Mouse (Mus musculus): ENCODE results near the gene Kansl3. TPM values are rescaled to one million over a fixed set of nuclear protein-coding genes. Genes with fewer than 3 reads are reported as not detected.

Kansl3 gene
- polyA plus RNA-seq, 1 experiment from 2014 or later, result 45.1 TPM

GRCm38 (mm10) chr1:36302273-36302672 lies 66.7 kb downstream of the Kansl3 start:
- H3K9me3 ChIP-seq (ENCODE audit: control insufficient read depth, low read depth, low read length), result no peaks in the 10 kb centered on the region
- no peak overlapping the region for H3K4me2 ChIP-seq (replicated peaks; ENCODE audit: low read depth, low read length)
- no peak overlapping the region for H3K9ac ChIP-seq (replicated peaks; ENCODE audit: low read depth, low read length)
- 88% methylated on average over 8 of the region's 8 CpGs for WGBS
- H3K4me1 ChIP-seq (ENCODE audit: control insufficient read depth, insufficient read depth, low read length), result peaks cover 3% of the 10 kb centered on the region; the same call in 1 of the 2 replicates
- H3K27ac ChIP-seq (ENCODE audit: low read length), result no peak overlapping the region
- no peak overlapping the region for H3K4me3 ChIP-seq (ENCODE audit: low read depth, low read length)
- 0 out of 2 replicates have a peak, but pooled peaks cover 5% of the 10 kb centered on the region for H3K27me3 ChIP-seq (ENCODE audit: control insufficient read depth, insufficient read depth, low read length)
- ATAC-seq (ENCODE audit: insufficient number of reproducible peaks, insufficient read depth, low FRiP score, low read depth), result no peak
- no peaks in the 10 kb centered on the region for H3K36me3 ChIP-seq (ENCODE audit: control insufficient read depth, insufficient read depth, low read length)

- Histone ChIP-seq H3K9me3 (ENCODE audit: control insufficient read depth, low read depth, low read length) (no peaks in the 10 kb centered on the region), H3K9ac (replicated peaks; ENCODE audit: low read depth, low read length) (no peak overlapping the region), H3K4me1 (ENCODE audit: control insufficient read depth, insufficient read depth, low read length) (peaks cover 3% of the 10 kb centered on the region; the same call in 1 of the 2 replicates), H3K4me3 (ENCODE audit: low read depth, low read length) (no peak overlapping the region), H3K27me3 (ENCODE audit: control insufficient read depth, insufficient read depth, low read length) (0 out of 2 replicates have a peak, but pooled peaks cover 5% of the 10 kb centered on the region), H3K36me3 (ENCODE audit: control insufficient read depth, insufficient read depth, low read length) (no peaks in the 10 kb centered on the region), H3K27ac (ENCODE audit: low read length) (no peak overlapping the region), H3K4me2 (replicated peaks; ENCODE audit: low read depth, low read length) (no peak overlapping the region)
- ATAC-seq (ENCODE audit: insufficient number of reproducible peaks, insufficient read depth, low FRiP score, low read depth), result no peak
- WGBS, result 86% methylated on average over 6 of the region's 6 CpGs
These were observed 68.5 kb downstream of the Kansl3 start for GRCm38 (mm10) chr1:36300486-36300885.

- H3K4me3 ChIP-seq (ENCODE audit: low read depth, low read length), result no peak overlapping the region
- H3K36me3 ChIP-seq (ENCODE audit: control insufficient read depth, insufficient read depth, low read length), result no peaks in the 10 kb centered on the region
- H3K9me3 ChIP-seq (ENCODE audit: control insufficient read depth, low read depth, low read length), result no peaks in the 10 kb centered on the region
- H3K27me3 ChIP-seq (ENCODE audit: control insufficient read depth, insufficient read depth, low read length), result 0 out of 2 replicates have a peak, but pooled peaks cover 5% of the 10 kb centered on the region
- no peak overlapping the region for H3K4me2 ChIP-seq (replicated peaks; ENCODE audit: low read depth, low read length)
- H3K4me1 ChIP-seq (ENCODE audit: control insufficient read depth, insufficient read depth, low read length), result peaks cover 3% of the 10 kb centered on the region; the same call in 1 of the 2 replicates
- ATAC-seq (ENCODE audit: insufficient number of reproducible peaks, insufficient read depth, low FRiP score, low read depth), result no peak
- 48% methylated on average over 2 of the region's 2 CpGs for WGBS
- H3K27ac ChIP-seq (ENCODE audit: low read length), result no peak overlapping the region
- H3K9ac ChIP-seq (replicated peaks; ENCODE audit: low read depth, low read length), result no peak overlapping the region
These were observed 69.3 kb downstream of the Kansl3 start for GRCm38 (mm10) chr1:36299676-36300075.

GRCm38 (mm10) chr1:36299126-36299525 lies 69.9 kb downstream of the Kansl3 start:
- 41% methylated on average over 13 of the region's 13 CpGs for WGBS
- H3K4me3 ChIP-seq (ENCODE audit: low read depth, low read length), result no peak overlapping the region
- ATAC-seq (ENCODE audit: insufficient number of reproducible peaks, insufficient read depth, low FRiP score, low read depth), result no peak

GRCm38 (mm10) chr1:36298107-36298506 lies 70.9 kb downstream of the Kansl3 start:
- peaks cover 2% of the 10 kb centered on the region; the same call in 1 of the 2 replicates for H3K4me1 ChIP-seq (ENCODE audit: control insufficient read depth, insufficient read depth, low read length)
- no peak overlapping the region for H3K9ac ChIP-seq (replicated peaks; ENCODE audit: low read depth, low read length)
- no peak overlapping the region for H3K4me2 ChIP-seq (replicated peaks; ENCODE audit: low read depth, low read length)
- no peak for ATAC-seq (ENCODE audit: insufficient number of reproducible peaks, insufficient read depth, low FRiP score, low read depth)
- no peaks in the 10 kb centered on the region for H3K9me3 ChIP-seq (ENCODE audit: control insufficient read depth, low read depth, low read length)
- H3K36me3 ChIP-seq (ENCODE audit: control insufficient read depth, insufficient read depth, low read length), result no peaks in the 10 kb centered on the region
- H3K4me3 ChIP-seq (ENCODE audit: low read depth, low read length), result no peak overlapping the region
- no peak overlapping the region for H3K27ac ChIP-seq (ENCODE audit: low read length)
- 73% methylated on average over 4 of the region's 4 CpGs for WGBS
- H3K27me3 ChIP-seq (ENCODE audit: control insufficient read depth, insufficient read depth, low read length), result 0 out of 2 replicates have a peak, but pooled peaks cover 2% of the 10 kb centered on the region

More at GRCm38 (mm10) chr1:36299126-36299525, 69.9 kb downstream of the Kansl3 start:
- Histone ChIP-seq H3K4me2 (replicated peaks; ENCODE audit: low read depth, low read length) (no peak overlapping the region), H3K36me3 (ENCODE audit: control insufficient read depth, insufficient read depth, low read length) (no peaks in the 10 kb centered on the region), H3K4me1 (ENCODE audit: control insufficient read depth, insufficient read depth, low read length) (peaks cover 3% of the 10 kb centered on the region; the same call in 1 of the 2 replicates), H3K9ac (replicated peaks; ENCODE audit: low read depth, low read length) (no peak overlapping the region), H3K27ac (ENCODE audit: low read length) (no peak overlapping the region), H3K27me3 (ENCODE audit: control insufficient read depth, insufficient read depth, low read length) (0 out of 2 replicates have a peak, but pooled peaks cover 5% of the 10 kb centered on the region), H3K9me3 (ENCODE audit: control insufficient read depth, low read depth, low read length) (no peaks in the 10 kb centered on the region)

- Histone ChIP-seq H3K4me3 (ENCODE audit: low read depth, low read length) (no peak overlapping the region), H3K4me1 (ENCODE audit: control insufficient read depth, insufficient read depth, low read length) (no peaks in the 10 kb centered on the region), H3K27me3 (ENCODE audit: control insufficient read depth, insufficient read depth, low read length) (0 out of 2 replicates have a peak, but pooled peaks cover 2% of the 10 kb centered on the region), H3K9me3 (ENCODE audit: control insufficient read depth, low read depth, low read length) (no peaks in the 10 kb centered on the region), H3K9ac (replicated peaks; ENCODE audit: low read depth, low read length) (no peak overlapping the region), H3K27ac (ENCODE audit: low read length) (no peak overlapping the region), H3K36me3 (ENCODE audit: control insufficient read depth, insufficient read depth, low read length) (no peaks in the 10 kb centered on the region), H3K4me2 (replicated peaks; ENCODE audit: low read depth, low read length) (no peak overlapping the region)
- WGBS, result 59% methylated on average over 9 of the region's 9 CpGs
- no peak for ATAC-seq (ENCODE audit: insufficient number of reproducible peaks, insufficient read depth, low FRiP score, low read depth)
These were observed 72.4 kb downstream of the Kansl3 start for GRCm38 (mm10) chr1:36296466-36297149.

GRCm38 (mm10) chr1:36294402-36294801 lies 74.6 kb downstream of the Kansl3 start:
- Histone ChIP-seq H3K9me3 (ENCODE audit: control insufficient read depth, low read depth, low read length) (no peaks in the 10 kb centered on the region), H3K4me3 (ENCODE audit: low read depth, low read length) (no peak overlapping the region), H3K4me2 (replicated peaks; ENCODE audit: low read depth, low read length) (no peak overlapping the region), H3K27ac (ENCODE audit: low read length) (no peak overlapping the region), H3K27me3 (ENCODE audit: control insufficient read depth, insufficient read depth, low read length) (no peaks in the 10 kb centered on the region), H3K36me3 (ENCODE audit: control insufficient read depth, insufficient read depth, low read length) (no peaks in the 10 kb centered on the region), H3K4me1 (ENCODE audit: control insufficient read depth, insufficient read depth, low read length) (no peaks in the 10 kb centered on the region), H3K9ac (replicated peaks; ENCODE audit: low read depth, low read length) (no peak overlapping the region)
- 70% methylated on average over 3 of the region's 3 CpGs for WGBS
- ATAC-seq (ENCODE audit: insufficient number of reproducible peaks, insufficient read depth, low FRiP score, low read depth), result no peak

GRCm38 (mm10) chr1:36293470-36293869 lies 75.5 kb downstream of the Kansl3 start:
- H3K4me3 ChIP-seq (ENCODE audit: low read depth, low read length), result no peak overlapping the region
- H3K27me3 ChIP-seq (ENCODE audit: control insufficient read depth, insufficient read depth, low read length), result no peaks in the 10 kb centered on the region
- H3K4me2 ChIP-seq (replicated peaks; ENCODE audit: low read depth, low read length), result no peak overlapping the region
- H3K9me3 ChIP-seq (ENCODE audit: control insufficient read depth, low read depth, low read length), result no peaks in the 10 kb centered on the region
- H3K9ac ChIP-seq (replicated peaks; ENCODE audit: low read depth, low read length), result no peak overlapping the region
- 93% methylated on average over 8 of the region's 8 CpGs for WGBS
- no peak for ATAC-seq (ENCODE audit: insufficient number of reproducible peaks, insufficient read depth, low FRiP score, low read depth)
- no peak overlapping the region for H3K27ac ChIP-seq (ENCODE audit: low read length)
- no peaks in the 10 kb centered on the region for H3K4me1 ChIP-seq (ENCODE audit: control insufficient read depth, insufficient read depth, low read length)
- no peaks in the 10 kb centered on the region for H3K36me3 ChIP-seq (ENCODE audit: control insufficient read depth, insufficient read depth, low read length)

All from stomach, embryonic 14.5 days (tissue).